Mouse (Mus musculus): Measurements from ENCODE around the gene Adgrf1. TPM values are rescaled to one million over a fixed set of nuclear protein-coding genes. Genes with fewer than 3 reads are reported as not detected.

Adgrf1 gene
- total and polyA plus RNA-seq, 2 experiments from 2014 or later, result not detected

- 84% methylated on average over 4 of the region's 4 CpGs for WGBS
- DNase-seq (ENCODE audit: low spot score), result no peak
- ATAC-seq (ENCODE audit: low FRiP score), result no peak
- Histone ChIP-seq H3K4me3 (ENCODE audit: low read depth, low read length) (no peak overlapping the region), H3K9ac (replicated peaks; ENCODE audit: low read length, poor library complexity, severe bottlenecking) (no peak overlapping the region), H3K4me2 (ENCODE audit: low read depth, low read length, poor library complexity, severe bottlenecking) (no peak overlapping the region), H3K27me3 (ENCODE audit: insufficient read depth, low read length) (no peaks in the 10 kb centered on the region), H3K36me3 (ENCODE audit: insufficient read depth, low read length) (no peaks in the 10 kb centered on the region), H3K27ac (ENCODE audit: low read depth, low read length) (no peak overlapping the region), H3K4me1 (ENCODE audit: insufficient read depth, low read length) (no peaks in the 10 kb centered on the region), H3K9me3 (ENCODE audit: low read length) (no peaks in the 10 kb centered on the region)
- TF ChIP-seq CTCF (IDR thresholded peaks at IDR 0.05), result no peak
Observed at GRCm38 (mm10) chr17:43372604-43373003, 102.5 kb downstream of the Adgrf1 start.

DNA sequence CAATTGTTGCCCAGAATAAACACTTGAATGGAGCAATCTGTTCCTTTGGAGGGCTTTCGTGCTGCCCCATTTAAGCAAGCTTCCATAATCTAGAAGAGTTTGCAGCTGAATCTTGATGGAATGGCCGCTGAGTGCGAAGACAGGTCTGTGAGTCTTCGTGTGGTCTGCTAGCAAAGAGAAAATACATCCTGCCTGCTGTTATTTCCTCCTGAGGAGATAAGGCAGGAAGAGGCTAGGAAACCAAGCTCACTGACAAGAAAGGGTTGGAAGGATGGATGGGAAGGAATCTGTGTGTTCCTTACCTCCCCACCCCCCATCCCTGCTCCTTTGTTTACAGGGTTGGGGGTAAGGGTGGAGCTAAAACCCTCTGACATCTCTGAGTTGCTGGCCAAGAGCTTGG, 103.9 kb downstream of the Adgrf1 start:
- Histone ChIP-seq H3K36me3 (ENCODE audit: insufficient read depth, low read length) (no peaks in the 10 kb centered on the region), H3K4me1 (ENCODE audit: insufficient read depth, low read length) (no peaks in the 10 kb centered on the region), H3K27ac (ENCODE audit: low read depth, low read length) (no peak overlapping the region), H3K4me2 (ENCODE audit: low read depth, low read length, poor library complexity, severe bottlenecking) (no peak overlapping the region), H3K9ac (replicated peaks; ENCODE audit: low read length, poor library complexity, severe bottlenecking) (no peak overlapping the region), H3K9me3 (ENCODE audit: low read length) (no peaks in the 10 kb centered on the region), H3K27me3 (ENCODE audit: insufficient read depth, low read length) (no peaks in the 10 kb centered on the region), H3K4me3 (ENCODE audit: low read depth, low read length) (no peak overlapping the region)
- DNase-seq (ENCODE audit: low spot score) (no peak), ATAC-seq (ENCODE audit: low FRiP score) (no peak)
- TF ChIP-seq CTCF (IDR thresholded peaks at IDR 0.05), result no peak
- 72% methylated on average over 4 of the region's 4 CpGs for WGBS

Other genes starting within 250 kb of the Adgrf1 start
- 23.9 and 27.5 TPM in 2 replicates for gene Adgrf5, start 90.1 kb downstream of the Adgrf1 start, total RNA-seq (2014; rRNA removed)
- gene Adgrf5, start 90.1 kb downstream of the Adgrf1 start, polyA plus RNA-seq (2015; fragmentation: Nextera tagmentation; extraction: Ambion mirVana), result 4.2 and 4.6 TPM in 2 replicates
- 0.19 TPM in 1 of 2 replicates, not detected in the other for gene Mep1a, start 232.5 kb downstream of the Adgrf1 start, total RNA-seq (2014; rRNA removed)
- 0.15 TPM in 1 of 2 replicates, not detected in the other for gene Mep1a, start 232.5 kb downstream of the Adgrf1 start, polyA plus RNA-seq (2015; fragmentation: Nextera tagmentation; extraction: Ambion mirVana)